Mouse (Mus musculus) embryonic fibroblast, embryonic 13.5 days (primary cell): Measurements from ENCODE around the gene Gmip.

ENCODE experiments used
- CTCF ChIP-seq: IDR thresholded peaks from 2 replicates; pipeline ENCODE4 v1.5.1; 2011; ENCODE audit warnings: mild to moderate bottlenecking, control low read depth, low read length, moderate library complexity, borderline replicate concordance; ENCODE audit not compliant: insufficient read depth
- POLR2A ChIP-seq: IDR thresholded peaks from 2 replicates; pipeline ENCODE4 v1.6.1; 2011; ENCODE audit warnings: low read depth, mild to moderate bottlenecking, control low read depth, low read length, moderate library complexity

GRCm38 (mm10) chr8:69775149-69775534, 33.3 kb upstream of the Gmip start:
- TF ChIP-seq CTCF (no peak), POLR2A (no peak)
